Mouse (Mus musculus): ENCODE results near the gene Ccdc36.

Gene Ccdc36

DNA sequence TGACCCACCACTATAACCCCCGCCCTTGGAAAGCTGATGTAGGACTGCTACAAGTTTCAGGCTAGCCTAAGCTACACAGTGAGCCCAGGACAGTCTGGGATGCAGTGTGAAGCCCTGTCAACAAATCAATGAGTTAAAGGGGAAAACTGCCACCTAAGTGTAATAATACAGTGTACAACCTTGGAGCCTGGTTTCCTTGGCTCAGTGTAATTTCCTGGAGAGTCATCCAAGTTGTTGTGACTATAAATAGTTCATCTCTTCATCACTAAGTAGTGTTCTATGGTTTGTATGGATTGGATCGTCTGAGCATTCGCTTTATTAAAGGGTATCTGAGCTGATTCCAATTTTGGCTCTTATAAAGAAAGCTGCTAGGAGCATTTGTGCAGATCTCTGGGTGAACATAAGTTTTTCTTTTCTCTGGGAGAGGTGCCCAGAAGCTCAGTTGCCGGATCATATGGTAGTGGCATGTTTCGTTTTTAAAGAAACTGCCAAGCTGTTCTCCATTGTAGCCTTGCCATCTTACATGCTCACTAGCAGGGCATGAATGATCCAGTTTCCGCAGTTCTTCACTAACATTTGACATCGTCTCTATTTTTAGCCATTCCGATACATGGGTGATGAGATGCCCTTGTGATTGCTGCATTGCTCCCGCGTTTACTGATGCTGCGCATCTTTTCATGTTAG is 13.1 kb upstream of the Ccdc36 start:
- DNase-seq, result no peak

DNA sequence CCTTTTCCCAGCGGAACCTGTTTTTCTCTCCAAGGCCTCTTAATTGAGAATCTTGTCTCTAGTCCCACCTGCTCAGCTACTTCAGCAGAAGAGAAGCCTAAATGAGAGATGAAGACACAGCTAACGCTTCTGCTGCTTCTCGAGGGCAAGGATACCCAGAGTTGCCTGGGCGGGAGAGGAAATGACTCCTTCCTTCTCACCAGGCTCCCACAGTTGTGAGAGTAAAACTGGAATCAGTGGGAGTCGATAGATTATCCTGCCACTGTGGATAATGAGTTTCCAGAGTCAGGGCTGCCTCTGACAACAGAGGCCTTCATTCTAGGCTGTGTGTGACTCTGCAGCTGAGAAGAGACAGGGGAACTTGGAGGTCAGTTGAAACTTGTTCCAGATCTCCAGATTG is 12.2 kb upstream of the Ccdc36 start:
- DNase-seq, result no peak

DNA sequence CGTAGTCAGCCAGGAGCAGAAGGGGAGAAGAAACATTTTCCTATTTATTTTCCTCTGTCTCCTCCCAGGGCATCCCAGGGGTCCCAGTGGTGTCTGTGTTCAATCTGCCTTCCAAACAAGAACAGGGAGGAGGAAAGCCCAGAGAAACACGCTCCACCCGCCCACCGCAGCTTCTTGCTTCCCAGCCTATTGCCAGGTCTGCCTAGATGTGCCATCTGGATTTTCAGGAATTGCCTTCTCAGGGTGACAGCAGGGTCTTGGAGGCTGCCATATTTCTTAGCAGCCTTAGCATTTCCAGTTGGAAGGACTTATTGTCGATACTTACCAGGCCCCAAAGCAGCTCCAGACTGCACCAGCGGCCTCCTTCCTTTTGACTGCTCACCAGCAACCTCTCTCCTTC is 10.9 kb upstream of the Ccdc36 start:
- DNase-seq, result no peak

DNA sequence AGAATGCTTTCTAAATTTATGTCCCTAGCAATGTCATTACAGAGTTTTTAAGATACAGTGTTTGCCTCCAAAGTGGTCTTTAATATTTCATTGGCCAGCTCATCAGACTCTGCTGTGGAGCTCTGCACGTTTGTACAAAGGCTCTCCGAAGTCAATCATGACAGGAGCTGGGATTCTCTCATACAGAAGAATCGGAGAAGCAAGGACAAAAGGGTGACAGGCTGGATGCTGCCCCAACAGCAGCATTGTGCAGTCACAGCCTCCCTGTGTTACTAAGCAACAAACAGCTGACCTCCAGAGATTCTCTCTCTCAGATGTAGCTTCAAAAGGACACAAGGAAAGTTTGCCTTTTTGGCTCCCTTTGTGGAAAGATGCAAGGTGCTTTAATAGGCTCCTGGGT is 7.9 kb upstream of the Ccdc36 start, which contains the start of gene BC048562:
BC048562 (plus strand) TSS at position 301 of the 400 bp plus-strand sequence.
- no peak for DNase-seq

DNA sequence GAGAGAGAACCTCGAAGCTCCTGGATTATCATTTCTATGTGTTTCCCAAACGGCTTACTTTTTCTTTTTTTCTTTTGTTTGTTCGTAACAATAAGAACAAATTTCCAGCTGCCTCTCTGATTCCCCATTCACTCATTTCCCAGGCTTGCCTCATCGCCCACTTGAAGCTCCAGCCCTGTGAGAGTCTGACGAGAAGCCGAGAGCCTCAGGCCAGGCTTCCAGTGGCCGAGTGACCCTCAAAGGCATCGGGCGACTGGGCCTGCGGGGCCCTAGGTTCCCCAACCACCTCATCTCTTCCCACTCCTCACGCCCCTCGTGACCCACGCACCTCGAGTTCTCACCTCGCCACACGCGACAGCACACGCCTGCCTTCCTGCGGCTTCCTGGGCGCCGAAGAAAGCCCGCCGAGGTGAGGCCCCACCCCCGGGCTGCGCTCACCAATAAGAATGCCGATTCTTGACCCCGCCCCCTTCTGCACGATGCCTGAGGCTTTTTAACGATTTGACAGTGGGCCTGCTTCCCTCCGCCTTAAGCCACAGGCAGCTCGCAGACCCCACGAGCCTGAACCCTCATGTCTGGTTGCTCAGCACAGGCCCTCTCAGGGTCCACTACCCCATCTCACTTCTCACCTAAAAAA is 3.3 kb upstream of the Ccdc36 start:
- no peak for DNase-seq

DNA sequence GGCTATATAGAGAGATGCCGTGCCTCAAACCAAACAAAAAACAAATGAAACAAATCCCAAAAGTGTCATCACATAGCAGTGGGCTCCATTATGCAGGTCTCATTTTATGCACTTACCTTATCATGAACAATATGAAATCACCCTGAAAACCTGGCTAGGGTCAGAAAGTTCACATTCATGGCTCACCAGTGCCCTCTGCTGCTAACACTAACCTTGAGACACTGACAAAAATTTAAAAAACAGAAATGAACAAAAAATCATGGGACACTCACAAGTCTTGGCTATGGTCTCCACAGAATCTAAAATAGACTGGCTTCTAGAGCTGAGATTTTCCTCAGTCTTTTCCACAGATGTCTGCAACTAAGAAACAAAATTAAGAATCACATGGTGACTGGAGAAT is 16.1 kb downstream of the Ccdc36 start:
- no peak for DNase-seq

DNA sequence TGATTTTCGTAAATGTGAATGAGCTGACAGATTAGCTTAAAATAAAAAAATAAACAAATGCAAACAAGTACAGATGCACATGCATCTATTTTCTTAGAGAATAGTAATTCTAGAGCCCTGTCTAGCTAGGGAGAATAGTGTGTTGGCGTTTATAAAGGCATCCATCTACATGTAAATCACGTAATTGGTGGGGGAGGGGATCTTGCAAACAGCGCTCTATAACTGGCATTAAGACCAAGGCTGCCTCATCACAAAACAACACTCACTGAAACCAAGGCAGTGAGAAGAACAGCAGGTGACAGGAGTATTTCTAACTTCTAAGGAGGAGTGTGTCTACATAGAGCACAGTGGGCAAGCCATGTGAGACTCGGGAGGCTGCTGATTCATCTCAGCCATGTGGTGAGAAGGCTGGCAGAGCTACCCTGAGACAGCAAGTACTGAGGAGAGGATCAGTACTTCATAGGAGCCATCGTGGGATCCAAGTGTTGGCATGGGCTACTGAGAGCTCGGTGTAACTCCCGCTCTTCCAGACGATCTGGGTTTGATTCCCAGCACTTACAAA is 16.8 kb downstream of the Ccdc36 start:
- DNase-seq, result peak; percentile 26

DNA sequence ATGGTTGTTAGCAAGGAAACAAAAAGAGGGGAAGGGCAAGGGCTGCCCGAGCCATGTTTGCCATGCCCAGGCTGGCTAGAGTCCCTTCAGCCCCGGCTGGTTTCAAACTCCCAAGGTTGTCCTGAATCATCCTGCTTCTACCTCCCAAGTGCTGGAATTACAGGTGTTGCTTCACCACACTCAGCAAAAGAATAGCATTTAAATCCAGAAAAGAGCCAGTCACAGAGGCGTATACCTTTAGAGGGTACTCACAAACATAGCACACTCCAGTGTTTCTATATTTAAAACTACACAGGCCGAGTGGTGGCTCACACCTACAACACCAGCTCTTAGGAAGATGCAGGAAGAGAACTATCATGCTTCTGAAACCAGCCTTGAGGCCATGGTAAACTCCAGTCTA is 18.7 kb downstream of the Ccdc36 start:
- no peak for DNase-seq

DNA sequence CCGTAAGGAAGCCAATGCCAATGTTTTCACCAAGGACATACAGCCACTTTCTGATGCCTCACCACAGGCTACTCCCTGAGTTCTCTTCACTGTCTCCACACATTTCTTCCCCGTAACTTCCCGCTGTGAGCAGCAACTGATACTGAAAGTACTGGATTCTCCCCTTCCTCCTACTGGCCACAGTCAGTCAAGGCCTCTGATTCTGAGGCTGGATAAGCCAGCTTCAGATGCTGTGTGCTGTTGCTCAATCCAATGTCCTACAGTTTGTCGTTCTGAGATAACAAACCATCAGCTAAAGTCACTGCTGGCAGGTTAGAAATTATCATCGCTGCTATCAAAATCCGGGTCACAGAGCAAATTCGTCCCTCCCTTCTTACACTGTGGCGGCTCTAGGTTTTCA is 23.8 kb downstream of the Ccdc36 start:
- DNase-seq, result no peak

DNA sequence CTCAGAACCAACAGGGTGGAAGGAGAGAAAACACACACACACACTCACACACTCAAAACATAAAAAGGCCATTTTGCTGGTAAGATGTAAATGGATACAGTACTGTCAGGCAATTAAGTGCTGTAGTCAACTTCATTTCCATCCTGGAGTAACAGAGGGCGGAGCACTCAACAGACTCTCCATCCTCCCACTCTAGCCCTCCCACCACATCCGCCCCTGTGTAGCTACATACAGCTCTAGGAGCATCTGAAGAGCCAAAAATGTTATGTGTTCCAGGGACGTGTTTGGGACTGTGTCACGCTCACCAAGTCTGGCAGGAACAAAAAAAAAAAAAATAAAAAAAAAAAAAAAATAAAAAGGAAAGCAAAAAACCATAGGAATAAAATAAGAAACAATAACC is 25.2 kb downstream of the Ccdc36 start:
- DNase-seq, result no peak

DNA sequence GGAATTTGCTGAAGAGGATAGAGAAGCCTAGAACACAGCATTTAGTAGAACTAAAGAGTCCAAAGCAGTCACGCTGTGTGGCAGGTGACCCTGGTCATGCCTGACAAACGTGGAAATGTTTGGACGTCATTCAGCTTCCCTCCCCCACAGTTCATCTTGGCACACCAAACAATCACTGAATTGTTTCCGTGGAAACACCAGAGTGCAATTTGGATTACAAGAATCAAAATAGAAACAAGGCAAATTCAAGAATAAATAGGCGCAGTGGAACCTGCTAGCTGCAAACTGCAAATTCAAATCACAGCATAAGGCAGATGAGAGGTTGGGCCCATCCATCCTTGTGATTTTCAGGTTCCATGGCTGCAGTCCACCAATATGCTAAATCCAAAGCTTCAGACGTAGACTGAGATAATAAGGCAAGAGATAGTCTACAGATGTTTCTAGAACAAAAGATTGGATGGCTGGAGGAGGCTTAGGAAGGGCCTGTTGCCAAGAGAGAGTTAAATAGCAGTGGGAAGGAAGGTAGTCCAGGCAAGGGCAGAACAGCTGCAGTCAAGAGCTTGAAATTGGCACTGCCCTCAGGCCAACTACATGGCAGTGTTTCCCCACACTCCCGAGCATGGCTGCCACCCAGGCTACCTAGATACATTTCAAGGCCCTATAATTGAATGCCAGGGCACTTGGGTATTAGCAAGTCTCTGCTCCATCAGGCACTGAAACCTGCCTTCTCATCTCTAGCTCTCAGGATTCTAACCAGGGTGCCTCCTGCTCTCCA is 26.9 kb downstream of the Ccdc36 start:
- peak; percentile 67 for DNase-seq

DNA sequence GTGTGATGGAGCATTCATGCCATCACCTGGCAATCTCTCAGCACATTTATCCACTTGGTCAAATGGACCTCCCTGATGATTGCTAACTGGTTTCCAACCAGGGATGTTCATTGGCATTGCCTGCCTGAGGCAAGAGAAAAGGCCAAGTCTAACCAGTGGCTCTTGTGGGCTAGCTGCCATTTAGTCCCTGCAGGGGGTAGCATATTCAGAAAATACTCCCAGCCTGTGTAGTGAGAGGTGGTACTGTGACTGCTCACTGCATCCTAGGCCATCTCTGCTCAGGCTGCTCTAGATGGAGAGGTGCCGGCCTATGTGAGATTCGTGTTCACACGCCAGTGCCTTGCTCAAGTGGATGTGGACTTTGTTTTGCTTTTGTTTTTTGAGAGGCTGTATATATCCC is 30.0 kb downstream of the Ccdc36 start:
- no peak for DNase-seq

DNA sequence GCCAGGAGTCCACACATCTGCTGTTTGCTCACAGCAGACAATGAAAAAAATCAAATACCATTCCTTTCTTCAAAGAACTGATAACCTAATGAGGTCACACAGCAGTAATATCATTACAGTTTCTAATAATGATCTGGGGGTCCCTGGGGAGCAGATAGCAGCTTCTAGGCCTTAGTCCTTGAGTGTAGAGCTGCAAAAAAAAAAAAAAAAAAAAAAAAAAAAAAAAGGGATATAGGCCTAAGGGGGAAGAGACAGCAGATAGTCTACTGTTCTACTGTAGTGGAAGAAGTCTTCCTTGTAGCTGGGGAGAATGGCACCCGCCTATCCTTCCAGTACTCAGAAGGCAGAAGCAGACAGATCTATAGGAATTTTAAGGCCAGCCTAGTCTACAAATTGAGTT is 32.9 kb downstream of the Ccdc36 start:
- DNase-seq, result no peak

DNA sequence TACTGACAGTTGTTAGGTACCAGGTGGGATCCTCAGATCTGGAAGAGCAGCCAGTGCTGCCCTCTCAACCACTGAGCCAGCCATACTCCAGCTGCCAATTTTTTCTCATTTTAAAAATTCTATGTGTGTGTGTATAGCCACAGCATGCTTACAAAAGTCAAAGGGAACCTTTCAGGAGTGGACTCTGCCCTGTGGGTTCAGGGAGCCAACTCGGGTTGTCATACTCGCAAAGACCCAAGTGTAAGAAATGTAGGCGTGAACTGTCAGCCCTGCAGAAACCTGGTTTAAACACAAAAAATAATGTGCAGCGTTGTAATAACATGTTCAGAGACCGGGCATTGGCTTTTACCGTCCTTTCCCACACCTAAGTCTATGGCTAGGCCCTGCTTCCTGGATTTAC is 34.1 kb downstream of the Ccdc36 start:
- no peak for DNase-seq

DNA sequence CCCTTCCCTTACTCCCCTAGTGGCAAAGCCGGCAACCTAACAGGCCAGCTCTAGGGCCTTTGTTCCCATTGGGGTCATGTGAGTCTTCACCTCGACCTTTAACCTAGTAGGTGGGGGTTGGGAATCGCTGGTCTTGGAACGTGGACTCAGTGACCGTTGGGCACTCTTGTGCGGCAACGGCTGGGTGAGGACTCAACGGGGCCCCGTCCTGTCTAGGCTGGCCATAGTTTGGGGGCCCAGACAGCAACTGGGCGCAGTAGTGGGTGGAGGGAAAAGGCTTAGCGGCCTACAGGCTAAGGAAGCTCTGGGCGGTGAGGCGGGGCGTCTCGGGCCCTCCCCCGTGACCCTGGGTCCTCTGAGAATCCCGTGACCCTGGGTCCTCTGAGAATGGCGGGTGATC is 35.6 kb downstream of the Ccdc36 start, which contains the start of gene 1700102P08Rik:
1700102P08Rik (plus strand) TSS at position 130 of the 400 bp plus-strand sequence.
- no peak for DNase-seq

DNA sequence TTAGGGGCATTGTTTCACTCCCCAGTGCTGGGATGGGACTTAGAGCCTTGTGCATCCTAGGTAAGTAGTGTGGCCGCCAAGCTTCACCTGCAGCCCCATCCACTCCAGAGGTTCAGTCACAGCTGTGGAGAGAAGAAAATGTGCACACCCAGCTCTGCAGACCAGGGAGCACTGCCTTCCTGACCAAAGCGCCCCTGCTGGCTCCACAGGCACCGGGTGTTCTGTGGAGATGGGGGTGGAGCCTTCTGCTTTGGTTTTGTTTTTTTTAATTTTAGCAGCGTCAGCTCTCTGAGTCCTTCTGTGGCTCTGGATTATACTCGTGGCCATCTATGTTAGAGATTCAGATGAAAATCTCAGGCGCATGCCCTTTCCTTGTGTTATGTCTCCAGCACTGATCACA is 39.1 kb downstream of the Ccdc36 start:
- no peak for DNase-seq

DNA sequence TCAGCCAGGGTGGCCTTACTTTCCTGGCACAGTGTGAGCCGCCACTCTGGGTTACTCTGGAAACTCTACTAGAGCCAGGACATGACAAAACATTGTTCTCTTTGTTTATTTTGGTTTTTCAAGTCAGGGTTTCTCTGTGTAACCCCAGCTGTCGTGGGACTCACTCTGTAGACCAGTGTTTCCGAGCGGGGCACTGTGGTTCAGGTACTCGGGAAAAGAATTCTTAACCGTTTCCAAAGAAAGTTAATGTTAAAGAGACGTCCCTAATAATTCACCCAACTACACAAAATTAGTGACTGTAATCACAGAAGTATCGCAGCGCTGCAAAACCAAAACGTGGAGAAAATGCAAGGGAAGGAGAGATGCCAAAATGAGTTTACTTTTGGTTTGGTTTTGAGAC is 39.7 kb downstream of the Ccdc36 start:
- no peak for DNase-seq

DNA sequence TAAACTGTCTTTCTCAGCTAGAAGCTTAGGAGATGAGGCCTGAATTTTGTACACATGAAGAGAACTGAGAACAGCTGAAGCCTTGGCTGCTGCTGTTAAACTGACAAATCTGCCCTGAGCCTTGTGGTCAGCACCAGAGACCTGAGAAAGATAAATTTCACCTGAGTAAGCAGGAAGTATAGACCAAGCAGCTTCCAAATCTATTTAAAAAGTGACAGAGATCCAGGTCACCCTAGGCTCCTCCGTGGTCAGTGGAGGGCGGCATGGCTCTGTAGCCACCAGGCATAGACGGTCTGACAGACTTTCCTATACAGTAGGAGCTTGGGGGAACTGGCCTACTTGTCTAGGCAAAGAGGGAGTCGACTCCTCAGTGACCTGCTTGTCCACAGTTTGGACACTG is 41.5 kb downstream of the Ccdc36 start:
- DNase-seq, result no peak

DNA sequence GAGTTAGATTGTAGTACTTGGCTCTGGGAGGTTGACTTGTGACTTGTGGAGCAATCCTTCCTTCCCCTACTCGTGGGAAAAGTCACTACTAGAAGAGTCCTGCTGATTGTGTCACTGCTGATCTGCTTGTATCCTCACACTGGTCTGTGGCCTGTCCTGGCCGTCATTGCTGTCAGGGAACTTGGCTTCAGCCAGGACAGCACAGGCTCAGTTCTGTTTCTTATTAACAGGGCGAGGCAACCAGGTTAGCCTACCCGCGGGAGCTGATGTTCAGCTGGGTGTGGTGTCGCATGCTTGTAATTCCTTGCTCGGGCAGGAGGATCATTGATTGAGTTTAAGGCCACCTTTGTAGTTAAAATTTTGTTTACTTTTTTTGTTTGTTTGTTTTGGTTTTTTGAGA is 43.3 kb downstream of the Ccdc36 start:
- DNase-seq, result no peak

DNA sequence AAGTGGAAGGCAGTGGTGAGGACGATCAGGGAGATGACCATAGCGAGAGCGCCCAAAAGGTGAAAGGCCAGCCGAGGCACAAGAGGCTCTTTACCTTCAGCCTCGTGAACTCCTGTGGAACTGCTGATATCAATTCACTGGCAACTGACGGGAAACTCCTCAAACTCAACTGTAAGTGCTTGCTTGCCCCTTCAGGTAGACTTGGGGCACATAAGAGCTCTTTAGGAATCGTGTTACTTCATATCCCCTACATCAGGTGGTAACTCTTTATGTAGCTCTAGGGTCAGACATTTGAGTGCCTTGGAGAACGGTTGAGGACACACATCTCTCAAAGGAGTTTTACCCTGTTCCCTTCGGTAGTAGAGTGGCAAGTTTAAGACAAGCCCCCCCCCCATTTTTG is 46.9 kb downstream of the Ccdc36 start:
- no peak for DNase-seq

DNA sequence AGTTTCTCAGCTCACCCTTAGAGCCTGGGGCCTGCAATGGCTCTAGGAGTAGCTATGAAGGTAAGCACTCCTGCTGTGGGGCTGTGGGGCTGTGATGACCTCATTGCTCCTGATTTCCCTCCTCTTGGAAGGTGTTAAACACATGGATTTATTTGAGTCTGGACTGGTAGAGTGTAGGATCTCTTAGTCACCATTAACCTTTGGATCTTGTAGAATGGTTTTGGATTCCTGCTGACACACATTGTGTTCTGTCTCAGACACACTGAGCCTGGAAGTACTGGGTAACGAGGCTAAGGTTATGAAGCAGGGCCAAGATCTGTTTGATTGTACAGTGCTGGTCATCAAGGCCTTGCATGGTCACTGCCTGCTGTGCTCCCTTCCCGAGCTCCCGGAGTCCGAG is 49.0 kb downstream of the Ccdc36 start:
- DNase-seq, result no peak

DNA sequence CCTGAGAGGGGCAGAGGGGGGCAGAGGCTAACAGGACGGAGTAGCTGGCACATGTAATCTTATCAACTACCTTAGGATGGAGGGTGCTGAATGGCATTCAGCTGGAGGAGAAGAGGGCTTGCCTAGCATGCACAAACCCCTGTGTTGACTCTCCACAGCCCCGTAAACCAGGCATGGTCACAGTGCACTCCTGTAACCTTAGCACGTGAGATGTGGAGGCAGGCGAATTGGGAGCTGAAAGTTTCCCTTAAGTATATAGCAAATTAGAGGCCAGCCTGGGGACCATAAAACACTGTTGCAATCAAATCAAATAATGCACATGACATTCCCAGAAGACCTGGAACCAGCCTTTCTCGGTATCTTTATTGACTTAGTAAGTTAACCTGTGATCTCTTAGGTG is 49.5 kb downstream of the Ccdc36 start:
- DNase-seq, result no peak

DNA sequence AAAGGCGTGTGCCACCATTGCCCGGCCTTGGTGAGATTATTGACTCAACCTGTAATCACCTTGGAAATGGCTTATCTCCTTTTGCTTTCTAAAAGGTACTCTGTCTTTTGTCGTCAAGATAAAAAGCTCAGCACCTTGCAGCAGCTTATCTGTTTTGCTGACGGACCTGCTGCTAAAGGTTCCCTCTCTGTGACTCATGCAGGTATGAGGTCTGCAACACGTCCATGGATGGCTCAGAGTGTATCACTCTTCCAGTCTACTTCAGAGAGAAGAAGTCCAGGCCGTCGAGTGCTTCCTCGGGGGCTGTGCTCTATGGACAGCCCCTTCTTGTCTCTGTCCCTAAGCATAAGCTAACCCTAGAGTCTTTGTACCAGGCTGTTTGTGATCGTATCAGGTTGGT is 50.0 kb downstream of the Ccdc36 start:
- no peak for DNase-seq
